Mouse (Mus musculus): ENCODE results near the gene Pxylp1. TPM values are rescaled to one million over a fixed set of nuclear protein-coding genes. Genes with fewer than 3 reads are reported as not detected.

Gene Pxylp1
- total RNA-seq, 1 experiment: 3.6 TPM

- Histone ChIP-seq H3K4me3 (ENCODE audit: insufficient read depth in 1 of 2, low read depth in 1 of 2, low read length in 2 of 2, poor library complexity in 1 of 2, severe bottlenecking in 1 of 2) (no peak overlapping the region), H3K9ac (ENCODE audit: insufficient read depth, low read depth, low read length, poor library complexity, severe bottlenecking) (no peak overlapping the region), H3K36me3 (ENCODE audit: control insufficient read depth, insufficient read depth, low read length, poor library complexity, severe bottlenecking) (no peaks in the 10 kb centered on the region), H3K4me1 (ENCODE audit: control insufficient read depth in 2 of 2, insufficient read depth in 2 of 2, low read length in 2 of 2, poor library complexity in 1 of 2) (no peaks in the 10 kb centered on the region), H3K27ac (ENCODE audit: insufficient read depth, low read depth, low read length, poor library complexity, severe bottlenecking) (no peak overlapping the region), H3K9me3 (ENCODE audit: control insufficient read depth, insufficient read depth, low read depth, low read length) (no peaks in the 10 kb centered on the region)
- TF ChIP-seq HCFC1 (IDR thresholded peaks at IDR 0.05; ENCODE audit: borderline replicate concordance, insufficient read depth, low read length) (no peak), ZC3H11A (IDR thresholded peaks at IDR 0.05; ENCODE audit: borderline replicate concordance, low read depth, low read length) (no peak), CHD2 (IDR thresholded peaks at IDR 0.05; ENCODE audit: low read depth, low read length) (no peak)
- in situ Hi-C loops (cut with MboI; ENCODE audit: low sequenced_read_pairs in 2 of 2, unreplicated experiment in 2 of 2): no loop called here
- no peak for DNase-seq (ENCODE audit: low read depth, low spot score)
Measured at GRCm38 (mm10) chr9:96909503-96909902, 17.0 kb upstream of the Pxylp1 start.

- Histone ChIP-seq H3K4me3 (ENCODE audit: insufficient read depth in 1 of 2, low read depth in 1 of 2, low read length in 2 of 2, poor library complexity in 1 of 2, severe bottlenecking in 1 of 2) (no peak overlapping the region), H3K36me3 (ENCODE audit: control insufficient read depth, insufficient read depth, low read length, poor library complexity, severe bottlenecking) (no peaks in the 10 kb centered on the region), H3K9ac (ENCODE audit: insufficient read depth, low read depth, low read length, poor library complexity, severe bottlenecking) (no peak overlapping the region), H3K9me3 (ENCODE audit: control insufficient read depth, insufficient read depth, low read depth, low read length) (no peaks in the 10 kb centered on the region), H3K27ac (ENCODE audit: insufficient read depth, low read depth, low read length, poor library complexity, severe bottlenecking) (no peak overlapping the region), H3K4me1 (ENCODE audit: control insufficient read depth in 2 of 2, insufficient read depth in 2 of 2, low read length in 2 of 2, poor library complexity in 1 of 2) (no peaks in the 10 kb centered on the region)
- no peak for DNase-seq (ENCODE audit: low read depth, low spot score)
- in situ Hi-C loops (cut with MboI; ENCODE audit: low sequenced_read_pairs in 2 of 2, unreplicated experiment in 2 of 2): no loop called here
- no peak for TF ChIP-seq ZNF384 (IDR thresholded peaks at IDR 0.05; ENCODE audit: low read depth, low read length)
- no peak for TF ChIP-seq ZC3H11A (IDR thresholded peaks at IDR 0.05; ENCODE audit: borderline replicate concordance, low read depth, low read length)
- TF ChIP-seq CHD2 (IDR thresholded peaks at IDR 0.05; ENCODE audit: low read depth, low read length): no peak
- TF ChIP-seq HCFC1 (IDR thresholded peaks at IDR 0.05; ENCODE audit: borderline replicate concordance, insufficient read depth, low read length): no peak
- no peak for TF ChIP-seq MAFK (IDR thresholded peaks at IDR 0.05; ENCODE audit: insufficient read depth, low read depth, low read length)
Measured at GRCm38 (mm10) chr9:96908737-96909136, 16.3 kb upstream of the Pxylp1 start.

- no peaks in the 10 kb centered on the region for H3K36me3 ChIP-seq (ENCODE audit: control insufficient read depth, insufficient read depth, low read length, poor library complexity, severe bottlenecking)
- H3K9me3 ChIP-seq (ENCODE audit: control insufficient read depth, insufficient read depth, low read depth, low read length): no peaks in the 10 kb centered on the region
- no peaks in the 10 kb centered on the region for H3K4me1 ChIP-seq (ENCODE audit: control insufficient read depth in 2 of 2, insufficient read depth in 2 of 2, low read length in 2 of 2, poor library complexity in 1 of 2)
- in situ Hi-C loops (cut with MboI; ENCODE audit: low sequenced_read_pairs in 2 of 2, unreplicated experiment in 2 of 2): no loop called here
- TF ChIP-seq CHD2 (IDR thresholded peaks at IDR 0.05; ENCODE audit: low read depth, low read length): no peak
- no peak for DNase-seq (ENCODE audit: low read depth, low spot score)
- H3K4me3 ChIP-seq (ENCODE audit: insufficient read depth in 1 of 2, low read depth in 1 of 2, low read length in 2 of 2, poor library complexity in 1 of 2, severe bottlenecking in 1 of 2): no peak overlapping the region
- no peak overlapping the region for H3K9ac ChIP-seq (ENCODE audit: insufficient read depth, low read depth, low read length, poor library complexity, severe bottlenecking)
- H3K27ac ChIP-seq (ENCODE audit: insufficient read depth, low read depth, low read length, poor library complexity, severe bottlenecking): no peak overlapping the region
Measured at GRCm38 (mm10) chr9:96904360-96905355, 12.2 kb upstream of the Pxylp1 start.

GRCm38 (mm10) chr9:96899717-96900116 lies 7.2 kb upstream of the Pxylp1 start:
- no peaks in the 10 kb centered on the region for H3K9me3 ChIP-seq (ENCODE audit: control insufficient read depth, insufficient read depth, low read depth, low read length)
- in situ Hi-C loops (cut with MboI; ENCODE audit: low sequenced_read_pairs in 2 of 2, unreplicated experiment in 2 of 2): no loop called here
- H3K4me3 ChIP-seq (ENCODE audit: insufficient read depth in 1 of 2, low read depth in 1 of 2, low read length in 2 of 2, poor library complexity in 1 of 2, severe bottlenecking in 1 of 2): no peak overlapping the region
- DNase-seq (ENCODE audit: low read depth, low spot score): no peak
- no peak for TF ChIP-seq ZC3H11A (IDR thresholded peaks at IDR 0.05; ENCODE audit: borderline replicate concordance, low read depth, low read length)
- TF ChIP-seq HCFC1 (IDR thresholded peaks at IDR 0.05; ENCODE audit: borderline replicate concordance, insufficient read depth, low read length): no peak
- no peak for TF ChIP-seq MAFK (IDR thresholded peaks at IDR 0.05; ENCODE audit: insufficient read depth, low read depth, low read length)
- no peak for TF ChIP-seq ZNF384 (IDR thresholded peaks at IDR 0.05; ENCODE audit: low read depth, low read length)
- TF ChIP-seq CHD2 (IDR thresholded peaks at IDR 0.05; ENCODE audit: low read depth, low read length): no peak
- no peaks in the 10 kb centered on the region for H3K4me1 ChIP-seq (ENCODE audit: control insufficient read depth in 2 of 2, insufficient read depth in 2 of 2, low read length in 2 of 2, poor library complexity in 1 of 2)
- no peak overlapping the region for H3K9ac ChIP-seq (ENCODE audit: insufficient read depth, low read depth, low read length, poor library complexity, severe bottlenecking)
- no peaks in the 10 kb centered on the region for H3K36me3 ChIP-seq (ENCODE audit: control insufficient read depth, insufficient read depth, low read length, poor library complexity, severe bottlenecking)
- no peak overlapping the region for H3K27ac ChIP-seq (ENCODE audit: insufficient read depth, low read depth, low read length, poor library complexity, severe bottlenecking)

All from ES-E14 (cell line).